Mouse (Mus musculus) gastrocnemius, postnatal 4 days (tissue): ENCODE data around the gene Itpr3. TPM values are rescaled to one million over a fixed set of nuclear protein-coding genes. Genes with fewer than 3 reads are reported as not detected.

Experiments
- DNase-seq, 2 experiments: peaks; one replicate each; pipeline ENCODE4 v3.0.0; 2021 to 2022; ENCODE audit warnings: low spot score in 2 of 2, mixed read lengths in 2 of 2
- microRNA-seq: library from miRNA; unstranded; fragments of <30 nt; microRNA quantifications from one replicate; pipeline ENCODE4 v1.2.0, GENCODE M21; 2021
- total RNA-seq, 2 experiments: library from RNA; stranded (reverse); gene quantifications; 2 replicates each; pipeline ENCODE4 v1.2.3; 2021

Gene Itpr3
- total RNA-seq, 2 experiments from 2014 or later, result 8.7 to 9.1 TPM

- no peak for DNase-seq
Observed at GRCm38 (mm10) chr17:27171121-27171520, 114.0 kb downstream of the Itpr3 start.

Small RNA genes within 50 kb of the gene (microRNA-seq; reads per million reads assigned to microRNA genes)
- not detected for gene Mir7677

Other genes with a start within 250 kb of the Itpr3 start
- not detected for gene Nkx2-5, start 212.3 kb upstream of the Itpr3 start, total RNA-seq
- 1 to 10 TPM; 6.1 to 8.5 TPM for gene Kifc5b, start 140.2 kb upstream of the Itpr3 start, total RNA-seq
- gene Phf1, start 124.3 kb upstream of the Itpr3 start, total RNA-seq, result 10 to 100 TPM in 1 of 2 experiments, 1 to 10 TPM in 1; 9.6 to 10.9 TPM
- 10 to 100 TPM; 90.4 to 92.8 TPM for gene Cuta, start 117.7 kb upstream of the Itpr3 start, total RNA-seq
- gene Syngap1, start 116.1 kb upstream of the Itpr3 start, total RNA-seq, result 10 to 100 TPM; 20.8 to 23.8 TPM
- gene Zbtb9, start 84.1 kb upstream of the Itpr3 start, total RNA-seq, result 1 to 10 TPM; 4.1 to 4.8 TPM
- 10 to 100 TPM; 30.2 to 35.2 TPM for gene Bak1, start 28.3 kb upstream of the Itpr3 start, total RNA-seq
- 100 to 1,000 TPM; 230 to 262 TPM for gene Uqcc2, start 76.6 kb downstream of the Itpr3 start, total RNA-seq
- 10 to 100 TPM; 40.2 to 50.7 TPM for gene Ip6k3, start 110.5 kb downstream of the Itpr3 start, total RNA-seq
- 10 to 100 TPM; 34.2 to 34.4 TPM for gene Lemd2, start 147.2 kb downstream of the Itpr3 start, total RNA-seq